Mouse (Mus musculus) kidney, embryonic 14.5 days (tissue): ENCODE measurements at regions not wholly inside any gene's neighbourhood (a gene's known extent, or its start where the extent isn't known, plus 50 kb on each side); places are given as distances from the start of the nearest gene placed in this dataset.

ENCODE experiments used
- ATAC-seq: fragments of 200-750 bp; cut with Nextera tagmentation; 2 replicates; pipeline ENCODE4 v1.8.0; 2017; ENCODE audit warnings: moderate number of reproducible peaks, mild to moderate bottlenecking, moderate TSS enrichment, moderate library complexity; ENCODE audit not compliant: low FRiP score, low TSS enrichment
- H3K27ac ChIP-seq: fragments of 300-500 bp; sonication (generic); 2 replicates; pipeline ENCODE4 v1.5.1; 2014; ENCODE audit warnings: low read depth, mild to moderate bottlenecking, low read length, moderate library complexity, mixed read lengths
- H3K27me3 ChIP-seq: fragments of 300-500 bp; sonication (generic); 2 replicates; pipeline ENCODE4 v1.6.1; 2014; ENCODE audit warnings: mild to moderate bottlenecking, low read length; ENCODE audit not compliant: control insufficient read depth, insufficient read depth
- H3K36me3 ChIP-seq: fragments of 300-500 bp; sonication (generic); 2 replicates; pipeline ENCODE4 v1.6.1; 2014; ENCODE audit warnings: low read length, mixed read lengths; ENCODE audit not compliant: control insufficient read depth, insufficient read depth
- H3K4me1 ChIP-seq: fragments of 300-500 bp; sonication (generic); 2 replicates; pipeline ENCODE4 v1.6.1; 2014; ENCODE audit warnings: low read length, mixed read lengths; ENCODE audit not compliant: control insufficient read depth, insufficient read depth
- H3K4me2 ChIP-seq: fragments of 300-500 bp; sonication (generic); replicated peaks from 2 replicates; pipeline ENCODE4 v1.6.1; 2014; ENCODE audit warnings: low read depth, mild to moderate bottlenecking, low read length
- H3K4me3 ChIP-seq: fragments of 300-500 bp; sonication (generic); 2 replicates; pipeline ENCODE4 v1.5.1; 2014; ENCODE audit warnings: mild to moderate bottlenecking, low read length
- H3K9ac ChIP-seq: fragments of 300-500 bp; sonication (generic); 2 replicates; pipeline ENCODE4 v1.6.1; 2014; ENCODE audit warnings: low read depth, mild to moderate bottlenecking, low read length, moderate library complexity
- H3K9me3 ChIP-seq: fragments of 300-500 bp; sonication (generic); 2 replicates; pipeline ENCODE4 v1.6.1; 2016; ENCODE audit warnings: low read length; ENCODE audit not compliant: control insufficient read depth
- WGBS: fragments of 180-500 bp; shearing (Covaris S2); extraction: QIAGEN DNeasy Blood & Tissue Kit; methylation state at CpG from one replicate; pipeline ENCODE4 v1.1.7; 2014; 5-methylcytosine and 5-hydroxymethylcytosine counted together

- Histone ChIP-seq H3K4me3 (no peak overlapping the region), H3K4me1 (no peaks in the 10 kb centered on the region), H3K9ac (no peak overlapping the region), H3K36me3 (no peaks in the 10 kb centered on the region), H3K9me3 (no peaks in the 10 kb centered on the region), H3K27ac (no peak overlapping the region), H3K27me3 (no peaks in the 10 kb centered on the region), H3K4me2 (no peak overlapping the region)
- ATAC-seq, result no peak
- WGBS, result 86% methylated on average over 1 of the region's 1 CpGs
Observed at GRCm38 (mm10) chr3:156341484-156341883, 220.1 kb upstream of the Negr1 start.

GRCm38 (mm10) chr3:156351727-156352126 is 209.9 kb upstream of the Negr1 start:
- Histone ChIP-seq H3K4me2 (no peak overlapping the region), H3K9ac (no peak overlapping the region), H3K27ac (no peak overlapping the region), H3K4me1 (no peaks in the 10 kb centered on the region), H3K27me3 (no peaks in the 10 kb centered on the region), H3K9me3 (no peaks in the 10 kb centered on the region), H3K4me3 (no peak overlapping the region), H3K36me3 (no peaks in the 10 kb centered on the region)
- 58% methylated on average over 4 of the region's 4 CpGs for WGBS
- ATAC-seq, result no peak

- Histone ChIP-seq H3K4me3 (no peak overlapping the region), H3K4me1 (no peaks in the 10 kb centered on the region), H3K36me3 (no peaks in the 10 kb centered on the region), H3K4me2 (no peak overlapping the region), H3K27me3 (no peaks in the 10 kb centered on the region), H3K9ac (no peak overlapping the region), H3K27ac (no peak overlapping the region), H3K9me3 (no peaks in the 10 kb centered on the region)
- WGBS, result 44% methylated on average over 3 of the region's 3 CpGs
- no peak for ATAC-seq
Observed at GRCm38 (mm10) chr3:156353430-156353829, 208.2 kb upstream of the Negr1 start.

GRCm38 (mm10) chr3:156353841-156354473 is 207.6 kb upstream of the Negr1 start:
- no peak overlapping the region for H3K4me3 ChIP-seq
- no peak for ATAC-seq
- no peak overlapping the region for H3K4me2 ChIP-seq
- H3K36me3 ChIP-seq, result no peaks in the 10 kb centered on the region
- H3K27me3 ChIP-seq, result no peaks in the 10 kb centered on the region
- 59% methylated on average over 9 of the region's 9 CpGs for WGBS
- H3K27ac ChIP-seq, result no peak overlapping the region
- H3K4me1 ChIP-seq, result no peaks in the 10 kb centered on the region
- H3K9me3 ChIP-seq, result no peaks in the 10 kb centered on the region
- H3K9ac ChIP-seq, result no peak overlapping the region

- Histone ChIP-seq H3K4me1 (no peaks in the 10 kb centered on the region), H3K9me3 (no peaks in the 10 kb centered on the region), H3K4me3 (no peak overlapping the region), H3K27me3 (no peaks in the 10 kb centered on the region), H3K36me3 (no peaks in the 10 kb centered on the region), H3K9ac (no peak overlapping the region), H3K27ac (no peak overlapping the region), H3K4me2 (no peak overlapping the region)
- WGBS, result 86% methylated on average over 3 of the region's 3 CpGs
- ATAC-seq, result no peak
Observed at GRCm38 (mm10) chr3:156368669-156369343, 192.8 kb upstream of the Negr1 start.

GRCm38 (mm10) chr3:156376717-156377116 is 184.9 kb upstream of the Negr1 start:
- Histone ChIP-seq H3K27ac (no peak overlapping the region), H3K36me3 (no peaks in the 10 kb centered on the region), H3K9me3 (no peaks in the 10 kb centered on the region), H3K4me2 (no peak overlapping the region), H3K4me1 (no peaks in the 10 kb centered on the region), H3K4me3 (no peak overlapping the region), H3K27me3 (no peaks in the 10 kb centered on the region), H3K9ac (no peak overlapping the region)
- ATAC-seq, result no peak

- Histone ChIP-seq H3K4me3 (no peak overlapping the region), H3K9ac (no peak overlapping the region), H3K27ac (no peak overlapping the region), H3K4me1 (no peaks in the 10 kb centered on the region), H3K36me3 (no peaks in the 10 kb centered on the region), H3K4me2 (no peak overlapping the region), H3K9me3 (no peaks in the 10 kb centered on the region), H3K27me3 (no peaks in the 10 kb centered on the region)
- ATAC-seq, result no peak
Observed at GRCm38 (mm10) chr3:156382919-156383318, 178.7 kb upstream of the Negr1 start.

GRCm38 (mm10) chr3:156406136-156406535 is 155.5 kb upstream of the Negr1 start:
- no peaks in the 10 kb centered on the region for H3K27me3 ChIP-seq
- no peak overlapping the region for H3K4me2 ChIP-seq
- H3K36me3 ChIP-seq, result no peaks in the 10 kb centered on the region
- H3K9me3 ChIP-seq, result no peaks in the 10 kb centered on the region
- no peak overlapping the region for H3K9ac ChIP-seq
- ATAC-seq, result no peak
- H3K27ac ChIP-seq, result no peak overlapping the region
- H3K4me1 ChIP-seq, result no peaks in the 10 kb centered on the region
- H3K4me3 ChIP-seq, result no peak overlapping the region
- WGBS, result 86% methylated on average over 3 of the region's 3 CpGs

- ATAC-seq, result no peak
- Histone ChIP-seq H3K36me3 (no peaks in the 10 kb centered on the region), H3K4me3 (no peak overlapping the region), H3K9me3 (no peaks in the 10 kb centered on the region), H3K4me1 (no peaks in the 10 kb centered on the region), H3K27me3 (no peaks in the 10 kb centered on the region), H3K4me2 (no peak overlapping the region), H3K27ac (no peak overlapping the region), H3K9ac (no peak overlapping the region)
- WGBS, result 81% methylated on average over 2 of the region's 2 CpGs
Observed at GRCm38 (mm10) chr3:156407112-156407511, 154.5 kb upstream of the Negr1 start.
